8 mouse cellular contexts compared by ENCODE assay signal in the genomic region with DNA sequence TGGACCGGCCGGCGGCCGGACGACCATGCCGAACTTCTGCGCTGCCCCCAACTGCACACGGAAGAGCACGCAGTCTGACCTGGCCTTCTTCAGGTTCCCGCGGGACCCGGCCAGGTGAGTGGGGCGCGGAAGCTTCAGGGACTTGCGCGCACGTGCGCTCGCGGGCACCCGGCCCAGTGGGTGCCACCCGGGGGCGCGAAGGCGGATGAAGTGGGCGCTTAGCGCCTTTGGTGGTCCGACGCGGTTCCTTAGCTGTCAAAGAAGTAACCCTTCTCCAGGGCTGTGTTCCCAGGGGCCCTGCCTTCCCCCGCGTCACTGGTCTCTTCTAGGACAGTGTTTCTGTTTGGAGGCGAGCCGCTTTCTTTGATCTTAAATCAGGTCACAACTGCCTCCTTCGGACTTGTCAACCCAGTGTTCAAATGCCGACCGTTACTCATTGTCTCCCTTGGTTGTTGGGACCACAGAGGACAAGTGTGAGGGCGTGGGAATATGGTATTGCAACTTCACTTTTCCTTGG. TPM values are rescaled to one million over a fixed set of nuclear protein-coding genes. Genes with fewer than 3 reads are reported as not detected.
DNase-seq lines count a peak whose midpoint lies in the region; ATAC-seq and TF ChIP-seq lines count a peak whose summit lies in the region.

No protein-coding gene starts in this region.

- no peaks in the 10 kb centered on the region for H3K36me3 ChIP-seq in forebrain, embryonic 11.5 days (ENCODE audit: control insufficient read depth, insufficient read depth, low read length)
- no peaks in the 10 kb centered on the region for H3K36me3 ChIP-seq in hindbrain, postnatal 0 days (ENCODE audit: insufficient read depth, low read length)
- no peaks in the 10 kb centered on the region for H3K36me3 ChIP-seq in lung, embryonic 14.5 days (ENCODE audit: insufficient read depth)

- H3K4me3 ChIP-seq in forebrain, embryonic 11.5 days (ENCODE audit: low read depth, low read length): peak overlapping the region; percentile 91
- peak overlapping the region; percentile 99 for H3K4me3 ChIP-seq in hindbrain, postnatal 0 days (ENCODE audit: low read length)
- peak overlapping the region; percentile 72 for H3K4me3 ChIP-seq in lung, embryonic 14.5 days (ENCODE audit: low read depth, low read length)

- peaks cover 9% of the 10 kb centered on the region for H3K4me1 ChIP-seq in forebrain, embryonic 11.5 days (replicated peaks; ENCODE audit: control insufficient read depth, insufficient read depth, low read length)
- peaks cover 14% of the 10 kb centered on the region for H3K4me1 ChIP-seq in hindbrain, postnatal 0 days (ENCODE audit: insufficient read depth, low read length)
- H3K4me1 ChIP-seq in lung, embryonic 14.5 days (ENCODE audit: insufficient read depth): 0 out of 2 replicates have a peak, but pooled peaks cover 3% of the 10 kb centered on the region

- WGBS in forebrain, embryonic 11.5 days: under 1% methylated on average over 33 of the region's 38 CpGs
- WGBS in hindbrain, postnatal 0 days: under 1% methylated on average over 38 of the region's 38 CpGs
- under 1% methylated on average over 36 of the region's 38 CpGs for WGBS in lung, embryonic 14.5 days

- TF ChIP-seq CTCF in hindbrain, postnatal 0 days (IDR thresholded peaks at IDR 0.05; ENCODE audit: low read depth): no peak
- no peak for TF ChIP-seq CTCF in lung, embryonic 14.5 days (IDR thresholded peaks at IDR 0.05; ENCODE audit: low read depth)

- H3K9me3 ChIP-seq in forebrain, embryonic 11.5 days (ENCODE audit: control insufficient read depth, low read length): no peaks in the 10 kb centered on the region
- H3K9me3 ChIP-seq in hindbrain, postnatal 0 days (ENCODE audit: low read length): no peaks in the 10 kb centered on the region
- H3K9me3 ChIP-seq in lung, embryonic 14.5 days (ENCODE audit: low read depth, low read length): no peaks in the 10 kb centered on the region

- H3K4me2 ChIP-seq in forebrain, embryonic 11.5 days (ENCODE audit: low read depth, low read length, severe bottlenecking): peak overlapping the region; percentile 72
- peak overlapping the region; percentile 83 for H3K4me2 ChIP-seq in hindbrain, postnatal 0 days (ENCODE audit: low read depth, low read length)
- peak overlapping the region; percentile 61 for H3K4me2 ChIP-seq in lung, embryonic 14.5 days

- DNase-seq in right cerebral cortex, postnatal 10 days (ENCODE audit: low spot score in 2 of 2): peak; percentile 46 to 50
- DNase-seq in right cerebral cortex, adult 18-20 months: no peak
- DNase-seq in c-Kit-negative CD71-positive TER-119-positive erythroid progenitor cells, embryonic 14.5 days (ENCODE audit: low read depth, low spot score): peak; percentile 12
- DNase-seq in forebrain, embryonic 11.5 days (ENCODE audit: low spot score): peak; percentile 73
- DNase-seq in hindbrain, postnatal 0 days (ENCODE audit: low spot score): peak; percentile 47
- peak; percentile 65 for DNase-seq in lung, embryonic 14.5 days
- DNase-seq in right cerebral cortex, postnatal 14 days: peak; percentile 17
- no peak for DNase-seq in ovary, postnatal 36 days (ENCODE audit: low spot score)

- H3K27me3 ChIP-seq in forebrain, embryonic 11.5 days (ENCODE audit: control insufficient read depth, insufficient read depth, low read length): no peaks in the 10 kb centered on the region
- no peaks in the 10 kb centered on the region for H3K27me3 ChIP-seq in hindbrain, postnatal 0 days (ENCODE audit: insufficient read depth, low read length)
- no peaks in the 10 kb centered on the region for H3K27me3 ChIP-seq in lung, embryonic 14.5 days (ENCODE audit: insufficient read depth, low read length)

- peak overlapping the region; percentile 89 for H3K9ac ChIP-seq in forebrain, embryonic 11.5 days (ENCODE audit: low read length)
- H3K9ac ChIP-seq in hindbrain, postnatal 0 days (replicated peaks; ENCODE audit: low read length): peak overlapping the region; percentile 90
- H3K9ac ChIP-seq in lung, embryonic 14.5 days: peak overlapping the region; percentile 83

- peak overlapping the region; percentile 70 for H3K27ac ChIP-seq in forebrain, embryonic 11.5 days (ENCODE audit: low read depth, low read length)
- H3K27ac ChIP-seq in hindbrain, postnatal 0 days: peak overlapping the region; percentile 87
- H3K27ac ChIP-seq in lung, embryonic 14.5 days (ENCODE audit: low read depth): peak overlapping the region; percentile 84

- peak; percentile 22 for ATAC-seq in forebrain, embryonic 11.5 days (replicated peaks; ENCODE audit: low FRiP score)
- peak; percentile 18 for ATAC-seq in hindbrain, postnatal 0 days
- peak; percentile 48 for ATAC-seq in lung, embryonic 14.5 days (ENCODE audit: insufficient read depth)

RNA-seq across cellular contexts. Expression of a gene that starts 0.5 kb away (rescaled TPM):
- polyA plus RNA-seq in forebrain, embryonic 11.5 days (2014; fragmentation: Nextera tagmentation; extraction: Ambion mirVana): 86.1 and 89.6 TPM in 2 replicates
- total RNA-seq in hindbrain, postnatal 0 days (2014; rRNA removed): 49.6 and 49.7 TPM in 2 replicates
- polyA plus RNA-seq in hindbrain, postnatal 0 days (2015; fragmentation: Nextera tagmentation; extraction: Ambion mirVana): 50.4 and 51.6 TPM in 2 replicates
- polyA plus RNA-seq in lung, embryonic 14.5 days (2014; fragmentation: Nextera tagmentation; extraction: Ambion mirVana): 81.3 and 81.9 TPM in 2 replicates

RNA-seq across cellular contexts. Expression of a gene that starts 46.8 kb away (rescaled TPM):
- 66.3 and 67.5 TPM in 2 replicates for polyA plus RNA-seq in forebrain, embryonic 11.5 days (2014; fragmentation: Nextera tagmentation; extraction: Ambion mirVana)
- total RNA-seq in hindbrain, postnatal 0 days (2014; rRNA removed): 36.2 and 45.4 TPM in 2 replicates
- 18.0 and 18.3 TPM in 2 replicates for polyA plus RNA-seq in hindbrain, postnatal 0 days (2015; fragmentation: Nextera tagmentation; extraction: Ambion mirVana)
- 45.5 and 47.4 TPM in 2 replicates for polyA plus RNA-seq in lung, embryonic 14.5 days (2014; fragmentation: Nextera tagmentation; extraction: Ambion mirVana)

Comparison
In these comparisons a context has a peak if more than half of its experiments do, and no peak if none do; other contexts are left out.
1. DNase-seq: peak in right cerebral cortex, postnatal 10 days (2 of 2), c-Kit-negative CD71-positive TER-119-positive erythroid progenitor cells, embryonic 14.5 days (single experiment), forebrain, embryonic 11.5 days (single experiment), hindbrain, postnatal 0 days (single experiment), lung, embryonic 14.5 days (single experiment) and right cerebral cortex, postnatal 14 days (single experiment); none in right cerebral cortex, adult 18-20 months (single experiment) and ovary, postnatal 36 days (single experiment).
2. Peak in every context shown above with its lines, with median percentiles within 50 percentile points of each other: ATAC-seq, H3K27ac ChIP-seq, H3K4me2 ChIP-seq, H3K4me3 ChIP-seq and H3K9ac ChIP-seq.